Mouse (Mus musculus): Measurements from ENCODE around the gene Cavin4. TPM values are rescaled to one million over a fixed set of nuclear protein-coding genes. Genes with fewer than 3 reads are reported as not detected.
"Not testable (repeated sequence)": the region's sequence is repeated elsewhere in the genome, so short reads cannot be mapped to it uniquely, and the experiment has no call there.

Gene Cavin4
- total and polyA plus RNA-seq, 2 experiments, result not detected

DNA sequence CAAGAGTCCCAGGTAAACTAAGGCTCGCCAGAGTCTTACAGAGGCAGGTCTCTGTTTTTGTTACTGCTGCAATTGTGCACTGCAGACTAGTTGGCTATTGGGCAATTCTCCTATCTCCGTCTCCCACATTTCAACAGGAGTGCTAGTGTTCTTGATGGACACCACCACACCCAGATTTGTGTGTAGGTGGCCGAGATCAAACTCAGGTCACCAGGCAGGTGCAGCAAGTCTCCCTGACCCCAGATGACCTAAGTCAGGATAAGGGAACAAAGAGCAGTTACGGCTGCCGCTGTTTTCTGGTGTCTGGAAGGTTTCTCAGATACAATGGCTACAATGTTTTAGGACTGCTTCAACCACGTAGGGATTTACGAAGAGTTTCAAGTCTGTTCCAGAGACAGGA, 16.9 kb downstream of the Cavin4 start:
- Histone ChIP-seq H3K27ac (replicated peaks; ENCODE audit: insufficient read depth, low read depth, low read length) (no peak overlapping the region), H3K36me3 (ENCODE audit: control insufficient read depth, insufficient read depth, low read length) (no peaks in the 10 kb centered on the region), H3K4me3 (ENCODE audit: insufficient read depth, low read depth, low read length) (no peak overlapping the region), H3K79me2 (ENCODE audit: control insufficient read depth, insufficient read depth, low read length) (no peaks in the 10 kb centered on the region), H3K4me1 (ENCODE audit: control insufficient read depth, insufficient read depth, low read length) (no peaks in the 10 kb centered on the region), H3K9ac (ENCODE audit: low read depth, low read length) (no peak overlapping the region), H3K27me3 (ENCODE audit: control insufficient read depth, insufficient read depth, low read length) (no peaks in the 10 kb centered on the region)
- TF ChIP-seq POLR2A (IDR thresholded peaks at IDR 0.05; ENCODE audit: extremely low read depth, insufficient read depth, low read length), result no peak
- no peak for TF ChIP-seq CTCF (IDR thresholded peaks at IDR 0.05; ENCODE audit: low read depth, low read length)
- WGBS, result 37% methylated on average over 7 of the region's 7 CpGs
- no peak for DNase-seq (ENCODE audit: extremely low read depth, low read depth, low spot score)

DNA sequence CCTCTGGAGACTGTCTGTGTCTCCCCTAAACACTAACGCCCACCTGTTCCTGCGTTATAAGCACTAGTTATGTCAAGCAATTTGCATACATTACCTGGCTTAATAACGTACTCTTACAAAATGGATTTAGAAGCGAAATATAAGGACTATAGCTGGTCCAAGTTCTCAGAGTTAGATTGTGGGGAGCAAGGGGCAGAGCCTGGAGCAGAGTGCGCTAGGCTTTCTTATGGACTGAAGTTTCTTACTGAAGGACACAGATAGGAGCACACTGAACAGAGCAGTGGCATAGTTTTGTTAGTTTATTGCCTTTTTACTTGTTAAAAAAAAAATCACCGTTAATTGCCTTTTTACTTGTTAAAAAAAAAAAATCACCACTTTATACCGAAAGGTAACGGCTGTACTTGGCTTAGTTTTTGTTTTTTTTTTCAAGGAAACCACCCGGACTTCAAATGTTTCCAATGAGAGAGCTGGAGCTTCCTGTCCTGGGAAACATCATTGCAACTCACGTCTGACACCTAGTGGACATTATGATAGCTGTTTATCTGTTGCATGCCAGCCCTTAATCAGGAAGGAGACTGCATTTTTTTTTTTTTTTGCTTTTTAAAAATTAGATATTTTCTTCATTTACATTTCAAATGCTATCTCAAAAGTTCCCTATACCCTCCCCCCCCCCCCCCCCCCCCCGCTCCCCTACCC, 17.5 kb downstream of the Cavin4 start:
- WGBS, result 29% methylated on average over 10 of the region's 11 CpGs
- Histone ChIP-seq H3K27me3 (ENCODE audit: control insufficient read depth, insufficient read depth, low read length) (no peaks in the 10 kb centered on the region), H3K36me3 (ENCODE audit: control insufficient read depth, insufficient read depth, low read length) (no peaks in the 10 kb centered on the region), H3K79me2 (ENCODE audit: control insufficient read depth, insufficient read depth, low read length) (no peaks in the 10 kb centered on the region), H3K9ac (ENCODE audit: low read depth, low read length) (no peak overlapping the region), H3K4me3 (ENCODE audit: insufficient read depth, low read depth, low read length) (no peak overlapping the region), H3K27ac (replicated peaks; ENCODE audit: insufficient read depth, low read depth, low read length) (no peak overlapping the region), H3K4me1 (ENCODE audit: control insufficient read depth, insufficient read depth, low read length) (no peaks in the 10 kb centered on the region)
- peak; percentile 54 for TF ChIP-seq CTCF (IDR thresholded peaks at IDR 0.05; ENCODE audit: low read depth, low read length)
- TF ChIP-seq POLR2A (IDR thresholded peaks at IDR 0.05; ENCODE audit: extremely low read depth, insufficient read depth, low read length), result no peak
- DNase-seq (ENCODE audit: extremely low read depth, low read depth, low spot score), result peak; percentile 64

DNA sequence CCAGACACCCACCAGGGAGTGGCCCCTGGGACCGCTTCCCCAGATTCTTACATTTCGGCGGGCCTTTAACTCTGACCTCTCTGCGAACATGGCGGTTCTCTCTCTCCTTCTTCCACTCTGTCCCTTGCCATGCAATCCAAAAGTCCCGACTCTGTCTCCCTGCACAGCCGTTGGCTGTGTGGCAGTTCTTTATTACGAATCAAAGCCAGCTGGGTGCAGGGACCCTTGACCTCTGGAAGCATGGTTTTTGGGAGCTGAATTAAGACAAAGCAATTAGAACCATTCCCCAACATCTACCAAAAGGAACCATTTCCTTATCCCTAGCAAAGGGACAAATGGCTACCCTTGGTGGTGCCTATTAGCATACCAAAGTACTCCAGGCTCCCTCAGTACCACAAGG, 19.8 kb downstream of the Cavin4 start:
- H3K9ac ChIP-seq (ENCODE audit: low read depth, low read length), result no peak overlapping the region
- WGBS, result 93% methylated on average over 8 of the region's 8 CpGs

DNA sequence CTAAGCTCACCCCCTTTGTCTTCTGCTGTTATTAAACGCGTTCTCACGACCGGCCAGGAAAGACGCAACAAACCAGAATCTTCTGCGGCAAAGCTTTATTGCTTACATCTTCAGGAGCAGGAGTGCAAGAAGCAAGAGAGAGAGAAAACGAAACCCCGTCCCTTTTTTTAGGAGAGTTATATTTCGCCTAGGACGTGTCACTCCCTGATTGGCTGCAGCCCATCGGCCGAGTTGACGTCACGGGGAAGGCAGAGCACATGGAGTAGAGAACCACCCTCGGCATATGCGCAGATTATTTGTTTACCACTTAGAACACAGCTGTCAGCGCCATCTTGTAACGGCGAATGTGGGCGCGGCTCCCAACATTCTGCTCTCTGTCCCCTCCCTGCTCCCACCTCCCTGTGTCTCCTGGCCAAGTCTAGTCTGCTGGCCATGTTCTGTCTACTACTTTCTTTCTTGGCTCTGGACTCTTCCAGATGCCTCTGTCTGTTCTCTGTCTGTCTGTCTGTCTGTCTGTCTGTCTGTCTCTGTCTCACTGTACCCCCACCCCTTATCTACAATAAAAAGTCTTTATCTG, 20.4 kb downstream of the Cavin4 start:
- H3K27me3 ChIP-seq (ENCODE audit: control insufficient read depth, insufficient read depth, low read length); H3K27ac ChIP-seq (replicated peaks; ENCODE audit: insufficient read depth, low read depth, low read length); H3K79me2 ChIP-seq (ENCODE audit: control insufficient read depth, insufficient read depth, low read length); H3K4me3 ChIP-seq (ENCODE audit: insufficient read depth, low read depth, low read length); DNase-seq (ENCODE audit: extremely low read depth, low read depth, low spot score); H3K36me3 ChIP-seq (ENCODE audit: control insufficient read depth, insufficient read depth, low read length); H3K4me1 ChIP-seq (ENCODE audit: control insufficient read depth, insufficient read depth, low read length); H3K9ac ChIP-seq (ENCODE audit: low read depth, low read length): not testable (repeated sequence)
- WGBS, result 95% methylated on average over 18 of the region's 21 CpGs

More for the DNA sequence above, 19.8 kb downstream of the Cavin4 start:
- Histone ChIP-seq H3K27me3 (ENCODE audit: control insufficient read depth, insufficient read depth, low read length) (no peaks in the 10 kb centered on the region), H3K4me3 (ENCODE audit: insufficient read depth, low read depth, low read length) (no peak overlapping the region), H3K36me3 (ENCODE audit: control insufficient read depth, insufficient read depth, low read length) (no peaks in the 10 kb centered on the region), H3K79me2 (ENCODE audit: control insufficient read depth, insufficient read depth, low read length) (no peaks in the 10 kb centered on the region), H3K27ac (replicated peaks; ENCODE audit: insufficient read depth, low read depth, low read length) (no peak overlapping the region), H3K4me1 (ENCODE audit: control insufficient read depth, insufficient read depth, low read length) (no peaks in the 10 kb centered on the region)
- no peak for DNase-seq (ENCODE audit: extremely low read depth, low read depth, low spot score)
- TF ChIP-seq POLR2A (IDR thresholded peaks at IDR 0.05; ENCODE audit: extremely low read depth, insufficient read depth, low read length) (no peak), CTCF (IDR thresholded peaks at IDR 0.05; ENCODE audit: low read depth, low read length) (no peak)

DNA sequence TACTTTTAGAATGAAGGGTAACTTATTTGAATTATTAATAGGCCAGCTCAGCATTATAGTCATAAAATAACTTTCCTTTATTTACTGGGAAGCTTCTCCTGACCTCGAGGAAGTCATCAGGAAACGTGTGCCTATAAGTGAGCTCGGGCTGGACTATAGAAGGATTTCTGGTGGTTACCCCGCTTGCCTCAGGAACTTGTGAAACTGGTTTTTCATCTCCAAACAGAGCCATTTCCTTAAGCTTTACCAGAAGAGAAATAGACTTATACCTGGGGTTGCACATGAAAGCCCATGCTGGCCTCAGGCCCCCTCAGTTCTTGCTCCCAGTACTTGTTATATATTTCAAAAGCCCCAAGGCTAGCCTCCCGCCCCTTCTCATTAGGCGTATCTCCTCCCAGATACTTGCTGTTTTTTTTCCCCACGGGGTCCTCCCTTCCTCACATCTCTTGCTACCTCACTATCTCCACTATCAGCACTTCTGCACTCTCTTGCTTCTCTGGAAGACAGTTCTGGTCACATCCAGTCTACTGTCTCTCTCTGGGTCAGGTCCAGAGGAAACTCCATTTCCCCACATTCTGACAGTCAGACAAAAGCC, 21.4 kb downstream of the Cavin4 start:
- Histone ChIP-seq H3K27ac (replicated peaks; ENCODE audit: insufficient read depth, low read depth, low read length) (no peak overlapping the region), H3K4me3 (ENCODE audit: insufficient read depth, low read depth, low read length) (no peak overlapping the region), H3K27me3 (ENCODE audit: control insufficient read depth, insufficient read depth, low read length) (no peaks in the 10 kb centered on the region), H3K79me2 (ENCODE audit: control insufficient read depth, insufficient read depth, low read length) (no peaks in the 10 kb centered on the region), H3K4me1 (ENCODE audit: control insufficient read depth, insufficient read depth, low read length) (no peaks in the 10 kb centered on the region), H3K9ac (ENCODE audit: low read depth, low read length) (no peak overlapping the region), H3K36me3 (ENCODE audit: control insufficient read depth, insufficient read depth, low read length) (no peaks in the 10 kb centered on the region)
- 60% methylated on average over 7 of the region's 7 CpGs for WGBS
- TF ChIP-seq CTCF (IDR thresholded peaks at IDR 0.05; ENCODE audit: low read depth, low read length) (no peak), POLR2A (IDR thresholded peaks at IDR 0.05; ENCODE audit: extremely low read depth, insufficient read depth, low read length) (no peak)
- DNase-seq (ENCODE audit: extremely low read depth, low read depth, low spot score), result no peak

DNA sequence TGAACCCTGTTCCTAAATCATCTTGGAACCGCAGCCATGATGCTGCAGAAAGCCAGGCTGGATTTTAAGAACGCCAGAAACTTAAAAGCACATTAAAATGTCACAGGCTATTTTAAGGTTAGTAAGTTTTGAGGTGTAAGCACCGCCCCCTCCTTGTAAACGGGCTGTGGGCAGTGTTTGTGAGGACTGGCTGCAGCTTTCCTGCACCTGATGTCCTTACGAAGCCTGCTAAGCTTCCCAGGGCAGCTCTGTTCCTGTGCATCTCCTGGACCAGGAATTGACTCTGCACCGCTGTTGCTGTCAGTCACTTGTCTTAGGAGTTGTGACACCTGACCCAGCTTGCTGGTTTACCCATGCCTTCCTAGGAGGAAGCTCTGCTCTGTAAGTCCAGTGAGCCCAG, 24.8 kb downstream of the Cavin4 start:
- TF ChIP-seq CTCF (IDR thresholded peaks at IDR 0.05; ENCODE audit: low read depth, low read length), result no peak
- TF ChIP-seq POLR2A (IDR thresholded peaks at IDR 0.05; ENCODE audit: extremely low read depth, insufficient read depth, low read length), result no peak
- 79% methylated on average over 6 of the region's 6 CpGs for WGBS

More for the DNA sequence above, 24.8 kb downstream of the Cavin4 start:
- Histone ChIP-seq H3K27ac (replicated peaks; ENCODE audit: insufficient read depth, low read depth, low read length) (no peak overlapping the region), H3K36me3 (ENCODE audit: control insufficient read depth, insufficient read depth, low read length) (no peaks in the 10 kb centered on the region), H3K79me2 (ENCODE audit: control insufficient read depth, insufficient read depth, low read length) (no peaks in the 10 kb centered on the region), H3K27me3 (ENCODE audit: control insufficient read depth, insufficient read depth, low read length) (no peaks in the 10 kb centered on the region), H3K4me1 (ENCODE audit: control insufficient read depth, insufficient read depth, low read length) (no peaks in the 10 kb centered on the region), H3K9ac (ENCODE audit: low read depth, low read length) (no peak overlapping the region), H3K4me3 (ENCODE audit: insufficient read depth, low read depth, low read length) (no peak overlapping the region)
- DNase-seq (ENCODE audit: extremely low read depth, low read depth, low spot score), result no peak
